Mouse (Mus musculus): Measurements from ENCODE around the gene Stab1. TPM values are rescaled to one million over a fixed set of nuclear protein-coding genes. Genes with fewer than 3 reads are reported as not detected.

Gene Stab1
- polyA plus RNA-seq, 1 experiment: 0.46 TPM

DNA sequence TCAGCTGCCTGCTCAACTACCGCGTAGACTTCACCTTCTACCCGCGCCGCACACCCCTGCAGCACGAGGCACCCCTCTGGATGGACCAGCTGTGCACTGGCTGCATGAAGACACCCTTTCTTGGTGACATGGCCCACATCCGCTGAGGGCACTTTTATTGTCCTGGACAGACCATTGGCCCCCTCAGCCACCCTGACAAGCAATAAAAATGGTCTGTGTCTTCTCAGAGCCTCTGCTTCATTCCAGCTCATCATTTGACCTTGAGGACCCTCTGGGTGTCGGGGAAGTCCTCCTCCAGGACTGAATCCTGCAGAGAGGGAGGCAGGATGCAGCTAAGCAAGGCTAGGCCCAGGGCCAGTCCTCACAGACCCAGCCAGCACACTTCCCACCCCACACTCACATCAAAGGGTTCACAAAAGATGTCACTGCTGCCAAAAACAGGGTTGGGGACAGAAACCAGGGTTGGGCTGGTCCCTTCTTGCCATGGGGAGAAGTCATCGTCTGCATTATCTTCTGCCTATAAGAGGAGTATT is 29.5 kb downstream of the Stab1 start:
- Histone ChIP-seq H3K36me3 (ENCODE audit: control insufficient read depth, insufficient read depth) (peaks cover 3% of the 10 kb centered on the region), H3ac (ENCODE audit: control insufficient read depth, insufficient read length) (no peak overlapping the region), H3K27me3 (ENCODE audit: control insufficient read depth, insufficient read depth, insufficient read length) (no peaks in the 10 kb centered on the region), H3K4me3 (no peak overlapping the region), H3K4me2 (ENCODE audit: low read depth) (no peak overlapping the region), H3K79me2 (ENCODE audit: control insufficient read depth, insufficient read depth) (no peaks in the 10 kb centered on the region)
- no peak for TF ChIP-seq REST (IDR thresholded peaks at IDR 0.05; ENCODE audit: insufficient read depth, insufficient read length)
- no peak for TF ChIP-seq POLR2AphosphoS2 (IDR thresholded peaks at IDR 0.05; ENCODE audit: insufficient read length, low read depth)
- no peak for TF ChIP-seq MAX (IDR thresholded peaks at IDR 0.05; ENCODE audit: low read depth)
- TF ChIP-seq E2F4 (IDR thresholded peaks at IDR 0.05; ENCODE audit: insufficient read depth): no peak
- no peak for TF ChIP-seq MYOG (IDR thresholded peaks at IDR 0.05; ENCODE audit: control insufficient read depth in 1 of 3, insufficient read depth in 1 of 3, insufficient read length in 2 of 3, low read depth in 2 of 3)

DNA sequence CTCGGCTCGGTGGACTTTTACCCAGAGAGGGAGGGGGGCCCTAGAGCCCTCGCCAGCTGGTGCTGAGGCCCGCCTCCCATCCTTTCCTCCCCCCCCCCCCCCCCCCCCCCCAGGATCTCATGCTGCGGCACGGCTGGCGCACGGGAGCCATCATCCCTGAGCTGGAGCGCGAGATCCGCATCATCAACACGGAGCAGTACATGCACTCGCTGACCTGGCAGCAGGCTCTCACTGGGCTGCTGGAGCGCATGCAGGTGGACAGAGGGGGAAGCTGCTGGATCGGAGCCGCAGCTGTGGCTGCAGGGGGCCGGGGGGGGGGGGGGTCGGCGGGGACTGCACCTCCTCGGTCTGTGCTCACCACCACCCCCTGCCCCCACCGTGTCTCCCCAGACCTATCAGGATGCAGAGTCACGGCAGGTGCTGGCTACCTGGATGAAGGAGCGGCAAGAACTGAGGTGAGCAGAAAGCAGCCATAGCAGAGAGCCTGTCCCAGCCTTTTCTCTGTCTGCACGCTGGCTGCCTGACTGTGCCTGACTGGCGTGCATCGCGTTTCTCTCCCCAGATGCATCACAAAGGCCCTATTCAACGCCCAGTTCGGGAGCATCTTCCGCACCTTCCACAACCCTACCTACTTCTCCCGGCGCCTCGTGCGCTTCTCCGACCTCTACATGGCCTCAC is 30.1 kb downstream of the Stab1 start:
- no peaks in the 10 kb centered on the region for H3K79me2 ChIP-seq (ENCODE audit: control insufficient read depth, insufficient read depth)
- no peak overlapping the region for H3ac ChIP-seq (ENCODE audit: control insufficient read depth, insufficient read length)
- no peak overlapping the region for H3K4me3 ChIP-seq
- H3K27me3 ChIP-seq (ENCODE audit: control insufficient read depth, insufficient read depth, insufficient read length): no peaks in the 10 kb centered on the region
- peaks cover 3% of the 10 kb centered on the region for H3K36me3 ChIP-seq (ENCODE audit: control insufficient read depth, insufficient read depth)
- no peak overlapping the region for H3K4me2 ChIP-seq (ENCODE audit: low read depth)
- TF ChIP-seq MAX (IDR thresholded peaks at IDR 0.05; ENCODE audit: low read depth) (no peak), CEBPB (IDR thresholded peaks at IDR 0.05; ENCODE audit: insufficient read depth, poor library complexity, severe bottlenecking) (no peak), TCF3 (IDR thresholded peaks at IDR 0.05; ENCODE audit: insufficient read length, low read depth) (no peak), REST (IDR thresholded peaks at IDR 0.05; ENCODE audit: insufficient read depth, insufficient read length) (no peak), MYOG (IDR thresholded peaks at IDR 0.05; ENCODE audit: control insufficient read depth in 1 of 3, insufficient read depth in 1 of 3, insufficient read length in 2 of 3, low read depth in 2 of 3) (no peak), E2F4 (IDR thresholded peaks at IDR 0.05; ENCODE audit: insufficient read depth) (no peak)

DNA sequence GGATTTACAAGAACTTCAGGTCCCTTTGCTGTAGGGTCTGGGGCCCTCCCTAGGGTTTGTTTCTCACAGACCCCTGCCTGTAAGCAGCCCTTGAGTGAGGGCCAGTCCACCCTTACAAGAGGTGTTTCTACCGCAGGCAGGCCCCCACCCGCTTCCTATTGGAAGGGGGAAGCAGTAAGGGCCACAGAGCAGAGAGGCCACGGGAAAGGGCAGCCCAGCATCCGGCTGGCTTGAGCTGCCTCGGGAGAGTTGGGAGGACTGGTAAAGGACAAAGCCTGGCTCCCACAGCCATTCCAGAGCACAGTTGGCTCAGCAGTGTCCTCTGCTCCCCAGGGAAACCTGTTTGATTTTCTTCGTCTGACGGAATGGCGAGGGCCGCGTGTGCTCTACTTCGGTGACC is 30.6 kb downstream of the Stab1 start:
- Histone ChIP-seq H3K27me3 (ENCODE audit: control insufficient read depth, insufficient read depth, insufficient read length) (no peaks in the 10 kb centered on the region), H3K4me3 (no peak overlapping the region), H3K36me3 (ENCODE audit: control insufficient read depth, insufficient read depth) (peaks cover 3% of the 10 kb centered on the region), H3K4me2 (ENCODE audit: low read depth) (no peak overlapping the region), H3ac (ENCODE audit: control insufficient read depth, insufficient read length) (no peak overlapping the region), H3K79me2 (ENCODE audit: control insufficient read depth, insufficient read depth) (no peaks in the 10 kb centered on the region)
- TF ChIP-seq TCF12 (IDR thresholded peaks at IDR 0.05; ENCODE audit: insufficient read depth, poor library complexity, severe bottlenecking) (no peak), USF1 (IDR thresholded peaks at IDR 0.05; ENCODE audit: low read depth) (no peak), E2F4 (IDR thresholded peaks at IDR 0.05; ENCODE audit: insufficient read depth) (no peak), POLR2A (IDR thresholded peaks at IDR 0.05; ENCODE audit: insufficient read length, low read depth) (no peak), TCF3 (IDR thresholded peaks at IDR 0.05; ENCODE audit: insufficient read length, low read depth) (no peak), POLR2AphosphoS2 (IDR thresholded peaks at IDR 0.05; ENCODE audit: insufficient read length, low read depth) (no peak), MYOG (IDR thresholded peaks at IDR 0.05; ENCODE audit: control insufficient read depth in 1 of 3, insufficient read depth in 1 of 3, insufficient read length in 2 of 3, low read depth in 2 of 3) (no peak), MAX (IDR thresholded peaks at IDR 0.05; ENCODE audit: low read depth) (no peak)

DNA sequence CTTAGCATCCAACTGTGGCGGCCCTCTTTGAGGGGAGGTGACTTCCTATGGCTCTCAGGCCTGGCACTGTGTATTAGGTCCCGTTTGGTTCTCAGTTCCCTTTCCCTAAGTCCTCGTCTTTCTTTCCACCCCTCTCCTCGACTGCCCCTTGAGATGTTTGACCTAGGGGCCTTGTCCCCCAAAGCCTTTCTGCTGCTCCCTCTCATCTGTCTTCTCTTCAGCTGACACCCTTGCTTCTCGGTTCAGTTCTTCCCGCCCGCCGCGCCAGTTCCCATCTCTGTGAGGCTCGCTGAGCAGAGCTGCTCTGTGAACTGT is 31.2 kb downstream of the Stab1 start:
- H3K4me3 ChIP-seq: no peak overlapping the region
- H3K27me3 ChIP-seq (ENCODE audit: control insufficient read depth, insufficient read depth, insufficient read length): no peaks in the 10 kb centered on the region
- peaks cover 3% of the 10 kb centered on the region for H3K36me3 ChIP-seq (ENCODE audit: control insufficient read depth, insufficient read depth)
- H3ac ChIP-seq (ENCODE audit: control insufficient read depth, insufficient read length): no peak overlapping the region
- TF ChIP-seq CEBPB (IDR thresholded peaks at IDR 0.05; ENCODE audit: insufficient read depth, poor library complexity, severe bottlenecking): no peak
- TF ChIP-seq USF1 (IDR thresholded peaks at IDR 0.05; ENCODE audit: low read depth): no peak
- H3K4me2 ChIP-seq (ENCODE audit: low read depth): no peak overlapping the region
- no peaks in the 10 kb centered on the region for H3K79me2 ChIP-seq (ENCODE audit: control insufficient read depth, insufficient read depth)

DNA sequence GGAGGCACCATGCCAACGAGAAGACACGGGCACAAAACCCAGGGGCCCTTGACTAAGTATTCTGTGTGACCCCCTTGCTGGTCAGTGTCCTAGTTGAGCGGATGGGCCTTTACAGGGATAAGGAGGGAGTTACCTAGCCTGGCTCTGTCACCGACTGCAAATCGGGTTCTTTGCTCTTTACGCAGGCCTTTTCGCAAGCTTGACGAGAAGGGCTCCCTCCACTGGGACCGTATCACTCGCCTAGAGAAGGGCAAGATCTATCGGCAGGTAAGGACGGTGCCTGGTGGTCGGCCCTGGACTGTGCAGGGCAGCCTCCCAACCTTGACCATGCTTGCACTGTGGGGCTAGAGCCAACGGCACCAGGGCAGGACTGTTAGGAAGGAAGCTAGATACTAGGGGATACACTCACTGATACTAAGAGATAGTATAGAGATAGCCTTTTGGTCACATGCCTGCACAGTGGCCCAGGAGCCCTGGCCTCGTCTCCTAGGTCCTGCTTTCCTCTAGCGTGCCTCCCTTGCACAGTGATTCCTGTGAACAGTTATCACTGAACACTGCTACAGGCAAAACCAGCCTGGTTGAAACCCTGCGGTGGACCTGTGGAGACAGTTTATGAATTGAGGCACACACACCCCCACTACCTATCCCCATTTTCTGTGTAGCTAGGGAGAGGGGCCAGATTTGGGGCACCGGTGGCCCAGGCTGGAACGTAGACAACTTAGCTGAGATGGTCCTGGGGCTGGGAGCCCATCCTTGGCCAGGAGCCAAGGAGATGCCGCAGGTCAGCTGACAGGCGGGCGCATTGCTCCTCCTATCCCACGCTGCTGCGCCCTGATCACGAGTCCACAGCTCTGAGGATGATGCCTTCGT is 31.8 kb downstream of the Stab1 start:
- Histone ChIP-seq H3K79me2 (ENCODE audit: control insufficient read depth, insufficient read depth) (no peaks in the 10 kb centered on the region), H3ac (ENCODE audit: control insufficient read depth, insufficient read length) (no peak overlapping the region), H3K36me3 (ENCODE audit: control insufficient read depth, insufficient read depth) (peaks cover 3% of the 10 kb centered on the region), H3K4me3 (no peak overlapping the region), H3K27me3 (ENCODE audit: control insufficient read depth, insufficient read depth, insufficient read length) (no peaks in the 10 kb centered on the region), H3K4me2 (ENCODE audit: low read depth) (no peak overlapping the region)
- TF ChIP-seq SRF (IDR thresholded peaks at IDR 0.05; ENCODE audit: control insufficient read depth, insufficient read length, low read depth) (no peak), MYOG (IDR thresholded peaks at IDR 0.05; ENCODE audit: control insufficient read depth in 1 of 3, insufficient read depth in 1 of 3, insufficient read length in 2 of 3, low read depth in 2 of 3) (no peak), E2F4 (IDR thresholded peaks at IDR 0.05; ENCODE audit: insufficient read depth) (no peak), REST (IDR thresholded peaks at IDR 0.05; ENCODE audit: insufficient read depth, insufficient read length) (no peak), CEBPB (IDR thresholded peaks at IDR 0.05; ENCODE audit: insufficient read depth, poor library complexity, severe bottlenecking) (no peak), MAX (IDR thresholded peaks at IDR 0.05; ENCODE audit: low read depth) (no peak), USF1 (IDR thresholded peaks at IDR 0.05; ENCODE audit: low read depth) (no peak), POLR2AphosphoS2 (IDR thresholded peaks at IDR 0.05; ENCODE audit: insufficient read length, low read depth) (no peak), MYOD1 (IDR thresholded peaks at IDR 0.05; ENCODE audit: control insufficient read depth in 1 of 3, insufficient read length in 2 of 3, low read depth in 2 of 3) (no peak), POLR2A (IDR thresholded peaks at IDR 0.05; ENCODE audit: insufficient read length, low read depth) (no peak), TCF3 (IDR thresholded peaks at IDR 0.05; ENCODE audit: insufficient read length, low read depth) (no peak), TCF12 (IDR thresholded peaks at IDR 0.05; ENCODE audit: insufficient read depth, poor library complexity, severe bottlenecking) (no peak)

All from myocyte (in vitro differentiated cells).